Mouse (Mus musculus) bone marrow macrophage, adult 2 months (primary cell): Measurements from ENCODE around the gene Taf13.

ENCODE experiments used
- CTCF ChIP-seq: IDR thresholded peaks from 2 replicates; pipeline ENCODE4 v1.5.1; 2012; ENCODE audit warnings: low read depth, mild to moderate bottlenecking, low read length, moderate library complexity
- POLR2A ChIP-seq: IDR thresholded peaks from 2 replicates; pipeline ENCODE4 v1.6.1; 2012; ENCODE audit warnings: mild to moderate bottlenecking, low read depth, low read length, borderline replicate concordance

- TF ChIP-seq POLR2A (no peak), CTCF (no peak)
Measured at GRCm38 (mm10) chr3:108608906-108609305, 37.4 kb downstream of the Taf13 start.
